In the genomic region with DNA sequence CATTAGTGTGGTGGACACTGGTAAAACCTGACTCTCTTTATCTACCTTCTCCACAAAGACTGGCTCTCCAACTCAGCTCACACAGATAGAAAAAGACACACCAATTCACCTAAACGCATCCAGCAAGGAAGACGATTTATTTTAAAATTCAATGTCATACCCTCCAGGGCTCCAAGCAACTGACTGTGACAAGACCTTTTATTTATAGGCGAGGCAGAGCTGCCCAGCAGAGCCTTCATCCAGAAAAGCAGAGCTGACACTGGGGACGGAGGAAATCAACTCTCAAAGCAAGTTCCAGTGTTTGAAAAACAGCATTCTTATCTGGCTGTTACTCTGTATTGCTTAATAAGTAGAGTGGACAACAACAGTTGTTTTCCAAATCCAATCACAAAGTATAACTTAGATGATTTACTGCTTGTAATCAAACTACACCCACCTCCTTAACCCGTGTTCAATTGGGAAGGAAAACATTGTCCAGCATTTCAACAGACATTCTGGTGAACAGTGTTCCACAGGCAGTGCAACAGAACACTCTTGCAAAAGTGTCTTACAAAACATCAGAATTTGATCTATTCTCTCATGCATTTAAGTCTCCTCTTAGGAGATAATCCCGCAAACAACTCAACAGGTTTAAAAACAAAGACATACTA, we compare ENCODE assay signal across 12 mouse cellular contexts. TPM values are rescaled to one million over a fixed set of nuclear protein-coding genes. Genes with fewer than 3 reads are reported as not detected.
DNase-seq lines count a peak whose midpoint lies in the region; ATAC-seq and TF ChIP-seq lines count a peak whose summit lies in the region.
"Had no signal": no experiment of that assay in that cellular context is flagged by ENCODE, and none has a peak within 500 bp of the region (broad histone marks: within the 10 kb centered on the region; RNA-seq: fewer than 3 reads in every experiment).

No protein-coding gene starts in this region.

- H3K4me2 ChIP-seq in intestine, postnatal 0 days (replicated peaks; ENCODE audit: low read depth), result peak overlapping the region; percentile 87; the same call in 1 of the 2 replicates
- H3K4me2 ChIP-seq in intestine, embryonic 16.5 days (ENCODE audit: low read depth, low read length), result no peak overlapping the region
- 0 out of 2 replicates have a peak overlapping the region, but pooled peaks have one; percentile 78 for H3K4me2 ChIP-seq in embryonic facial prominence, embryonic 12.5 days (replicated peaks)
- peak overlapping the region; percentile 88; the same call in 1 of the 2 replicates for H3K4me2 ChIP-seq in heart, embryonic 14.5 days (ENCODE audit: low read length)
- peak overlapping the region; percentile 95 for H3K4me2 ChIP-seq in liver, embryonic 16.5 days (ENCODE audit: low read depth, low read length)

- no peak for TF ChIP-seq CTCF in intestine, postnatal 0 days (IDR thresholded peaks at IDR 0.05; ENCODE audit: low read depth)

- H3K36me3 ChIP-seq in intestine, postnatal 0 days (ENCODE audit: control insufficient read depth, insufficient read depth), result peaks cover 4% of the 10 kb centered on the region
- no peaks in the 10 kb centered on the region for H3K36me3 ChIP-seq in intestine, embryonic 16.5 days (ENCODE audit: control insufficient read depth, insufficient read depth, low read length)
- 0 out of 2 replicates have a peak, but pooled peaks cover 6% of the 10 kb centered on the region for H3K36me3 ChIP-seq in embryonic facial prominence, embryonic 12.5 days
- peaks cover 16% of the 10 kb centered on the region for H3K36me3 ChIP-seq in heart, embryonic 14.5 days (ENCODE audit: control insufficient read depth, insufficient read depth, low read length)
- H3K36me3 ChIP-seq in liver, embryonic 16.5 days (ENCODE audit: control insufficient read depth, insufficient read depth), result no peaks in the 10 kb centered on the region; the same call in 1 of the 2 replicates
- H3K36me3 ChIP-seq: forebrain, embryonic 12.5 days had no signal

- DNase-seq in testis, postnatal 10 days (ENCODE audit: low spot score), result no peak
- no peak for DNase-seq in left cerebral cortex, postnatal 36 days (ENCODE audit: low spot score in 2 of 2)
- DNase-seq: cerebellum, postnatal 36 days; gastrocnemius, postnatal 10 days; kidney, adult 9 months; right cerebral cortex, postnatal 14 days had no signal

- H3K4me1 ChIP-seq in intestine, postnatal 0 days (replicated peaks; ENCODE audit: control insufficient read depth, insufficient read depth, low read length), result peaks cover 10% of the 10 kb centered on the region
- H3K4me1 ChIP-seq in intestine, embryonic 16.5 days (ENCODE audit: control insufficient read depth, insufficient read depth, low read length), result peaks cover 12% of the 10 kb centered on the region
- H3K4me1 ChIP-seq in embryonic facial prominence, embryonic 12.5 days, result peaks cover 13% of the 10 kb centered on the region
- H3K4me1 ChIP-seq in heart, embryonic 14.5 days (ENCODE audit: control insufficient read depth in 2 of 2, insufficient read depth in 2 of 2, low read length in 2 of 2), result peaks cover 6 to 21% of the 10 kb centered on the region in 2 experiments
- H3K4me1 ChIP-seq in liver, embryonic 16.5 days (ENCODE audit: control insufficient read depth, low read depth, low read length), result peaks cover 37% of the 10 kb centered on the region

- no peak overlapping the region for H3K27ac ChIP-seq in intestine, postnatal 0 days (ENCODE audit: low read depth, low read length)
- H3K27ac ChIP-seq in intestine, embryonic 16.5 days (ENCODE audit: low read length), result no peak overlapping the region
- H3K27ac ChIP-seq in embryonic facial prominence, embryonic 12.5 days, result no peak overlapping the region
- no peak overlapping the region for H3K27ac ChIP-seq in heart, embryonic 14.5 days (replicated peaks in 1 of 2; ENCODE audit: control insufficient read depth in 1 of 2, insufficient read depth in 1 of 2, low read depth in 2 of 2, low read length in 2 of 2)
- H3K27ac ChIP-seq in liver, embryonic 16.5 days (ENCODE audit: low read length), result 0 out of 2 replicates have a peak overlapping the region, but pooled peaks have one; percentile 31
- H3K27ac ChIP-seq: forebrain, embryonic 12.5 days had no signal

- no peaks in the 10 kb centered on the region for H3K9me3 ChIP-seq in intestine, postnatal 0 days (ENCODE audit: control insufficient read depth)
- no peaks in the 10 kb centered on the region for H3K9me3 ChIP-seq in intestine, embryonic 16.5 days (ENCODE audit: control insufficient read depth, low read length)
- no peaks in the 10 kb centered on the region for H3K9me3 ChIP-seq in embryonic facial prominence, embryonic 12.5 days
- H3K9me3 ChIP-seq in heart, embryonic 14.5 days (ENCODE audit: control insufficient read depth, low read length), result no peaks in the 10 kb centered on the region
- no peaks in the 10 kb centered on the region for H3K9me3 ChIP-seq in liver, embryonic 16.5 days (replicated peaks; ENCODE audit: control insufficient read depth, low read length)
- H3K9me3 ChIP-seq: forebrain, embryonic 12.5 days had no signal

- H3K9ac ChIP-seq in intestine, postnatal 0 days (ENCODE audit: low read depth, low read length), result no peak overlapping the region
- no peak overlapping the region for H3K9ac ChIP-seq in intestine, embryonic 16.5 days (ENCODE audit: low read depth, low read length)
- H3K9ac ChIP-seq in embryonic facial prominence, embryonic 12.5 days, result no peak overlapping the region
- H3K9ac ChIP-seq in heart, embryonic 14.5 days (ENCODE audit: low read length), result no peak overlapping the region
- peak overlapping the region; percentile 2; the same call in 1 of the 2 replicates for H3K9ac ChIP-seq in liver, embryonic 16.5 days (ENCODE audit: low read depth, low read length)
- H3K9ac ChIP-seq: forebrain, embryonic 12.5 days had no signal

- ATAC-seq in intestine, postnatal 0 days, result no peak
- ATAC-seq in intestine, embryonic 16.5 days, result no peak
- ATAC-seq in embryonic facial prominence, embryonic 12.5 days (ENCODE audit: insufficient number of reproducible peaks, insufficient read depth, low FRiP score, low TSS enrichment), result no peak
- no peak for ATAC-seq in heart, embryonic 14.5 days (ENCODE audit: insufficient number of reproducible peaks, insufficient read depth, low FRiP score, low read depth)
- ATAC-seq in liver, embryonic 16.5 days (ENCODE audit: low read depth), result no peak

- no peak overlapping the region for H3K4me3 ChIP-seq in intestine, postnatal 0 days (ENCODE audit: low read depth, low read length)
- H3K4me3 ChIP-seq in intestine, embryonic 16.5 days (ENCODE audit: low read length), result no peak overlapping the region
- no peak overlapping the region for H3K4me3 ChIP-seq in embryonic facial prominence, embryonic 12.5 days
- H3K4me3 ChIP-seq in heart, embryonic 14.5 days (ENCODE audit: control insufficient read depth in 1 of 2, insufficient read depth in 1 of 2, low read depth in 1 of 2, low read length in 2 of 2), result no peak overlapping the region
- peak overlapping the region; percentile 91 for H3K4me3 ChIP-seq in liver, embryonic 16.5 days (ENCODE audit: low read depth, low read length)
- H3K4me3 ChIP-seq: forebrain, embryonic 12.5 days had no signal

- H3K27me3 ChIP-seq in intestine, postnatal 0 days (replicated peaks; ENCODE audit: control insufficient read depth, insufficient read depth, low read length), result no peaks in the 10 kb centered on the region
- H3K27me3 ChIP-seq in intestine, embryonic 16.5 days (replicated peaks; ENCODE audit: control insufficient read depth, insufficient read depth, low read length), result no peaks in the 10 kb centered on the region
- no peaks in the 10 kb centered on the region for H3K27me3 ChIP-seq in embryonic facial prominence, embryonic 12.5 days
- no peaks in the 10 kb centered on the region for H3K27me3 ChIP-seq in heart, embryonic 14.5 days (ENCODE audit: control insufficient read depth, insufficient read depth, low read length)
- H3K27me3 ChIP-seq in liver, embryonic 16.5 days (ENCODE audit: control insufficient read depth, insufficient read depth, low read depth, low read length), result no peaks in the 10 kb centered on the region

- intact Hi-C loops in left cerebral cortex, postnatal 36 days (cut with DNase I), result no loop called here

- WGBS in intestine, postnatal 0 days, result 58% methylated on average over 6 of the region's 6 CpGs
- WGBS in intestine, embryonic 16.5 days, result 61% methylated on average over 6 of the region's 6 CpGs
- 70% methylated on average over 6 of the region's 6 CpGs for WGBS in embryonic facial prominence, embryonic 12.5 days
- WGBS in heart, embryonic 14.5 days, result 48% methylated on average over 6 of the region's 6 CpGs
- 40% methylated on average over 6 of the region's 6 CpGs for WGBS in liver, embryonic 16.5 days (ENCODE audit: insufficient replicate concordance)

RNA-seq across cellular contexts. Expression of a gene that starts 2.7 kb away (rescaled TPM):
- 28.2 and 30.4 TPM in 2 replicates for polyA plus RNA-seq in intestine, postnatal 0 days (2015; fragmentation: Nextera tagmentation; extraction: Ambion mirVana)
- 27.3 and 27.5 TPM in 2 replicates for polyA plus RNA-seq in intestine, embryonic 16.5 days (2015; fragmentation: Nextera tagmentation; extraction: Ambion mirVana)
- polyA plus RNA-seq in embryonic facial prominence, embryonic 12.5 days (2016; fragmentation: Nextera tagmentation; extraction: Ambion mirVana), result 38.6 and 43.0 TPM in 2 replicates
- 31.5 and 32.3 TPM in 2 replicates for polyA plus RNA-seq in heart, embryonic 14.5 days (2014; fragmentation: Nextera tagmentation; extraction: Ambion mirVana)
- polyA plus RNA-seq in liver, embryonic 16.5 days (2015; fragmentation: Nextera tagmentation; extraction: Ambion mirVana), result 23.6 and 24.0 TPM in 2 replicates
- 10 to 100 TPM; 22.3 to 22.7 TPM for total RNA-seq in left cerebral cortex, postnatal 36 days (2021)

RNA-seq across cellular contexts. Expression of a gene that starts 40.1 kb away (rescaled TPM):
- 180 and 188 TPM in 2 replicates for polyA plus RNA-seq in intestine, postnatal 0 days (2015; fragmentation: Nextera tagmentation; extraction: Ambion mirVana)
- 250 and 256 TPM in 2 replicates for polyA plus RNA-seq in intestine, embryonic 16.5 days (2015; fragmentation: Nextera tagmentation; extraction: Ambion mirVana)
- 375 and 392 TPM in 2 replicates for polyA plus RNA-seq in embryonic facial prominence, embryonic 12.5 days (2016; fragmentation: Nextera tagmentation; extraction: Ambion mirVana)
- polyA plus RNA-seq in heart, embryonic 14.5 days (2014; fragmentation: Nextera tagmentation; extraction: Ambion mirVana), result 492 and 510 TPM in 2 replicates
- 109 and 112 TPM in 2 replicates for polyA plus RNA-seq in liver, embryonic 16.5 days (2015; fragmentation: Nextera tagmentation; extraction: Ambion mirVana)
- 100 to 1,000 TPM; 563 to 569 TPM for total RNA-seq in left cerebral cortex, postnatal 36 days (2021)
